Mouse (Mus musculus) liver, postnatal 0 days (tissue): ENCODE results near the gene Cplane1. TPM values are rescaled to one million over a fixed set of nuclear protein-coding genes. Genes with fewer than 3 reads are reported as not detected.

Experiments
- ATAC-seq: fragments of 200-750 bp; cut with Nextera tagmentation; 2 replicates; pipeline ENCODE4 v1.8.0; 2017; ENCODE audit warnings: mild to moderate bottlenecking, moderate library complexity
- DNase-seq: peaks from one replicate; pipeline ENCODE4 v3.0.0-alpha.2; 2016
- H3K27ac ChIP-seq: fragments of 300-500 bp; sonication (generic); 2 replicates; pipeline ENCODE4 v1.5.1; 2014; ENCODE audit warnings: antibody characterized with exemption, moderate library complexity, mild to moderate bottlenecking, low read depth
- H3K27me3 ChIP-seq: fragments of 300-500 bp; sonication (generic); 2 replicates; pipeline ENCODE4 v1.6.1; 2014; ENCODE audit warnings: low read length, control low read depth, mixed read lengths; ENCODE audit not compliant: insufficient read depth
- H3K36me3 ChIP-seq: fragments of 300-500 bp; sonication (generic); replicated peaks from 2 replicates; pipeline ENCODE4 v1.6.1; 2014; ENCODE audit warnings: mild to moderate bottlenecking, control low read depth, low read length, moderate library complexity, mixed read lengths; ENCODE audit not compliant: insufficient read depth
- H3K4me1 ChIP-seq: fragments of 300-500 bp; sonication (generic); 2 replicates; pipeline ENCODE4 v1.6.1; 2014; ENCODE audit warnings: antibody characterized with exemption, mild to moderate bottlenecking, control low read depth; ENCODE audit not compliant: insufficient read depth
- H3K4me2 ChIP-seq: fragments of 300-500 bp; sonication (generic); 2 replicates; pipeline ENCODE4 v1.6.1; 2014; ENCODE audit warnings: low read depth, mild to moderate bottlenecking, low read length, moderate library complexity, mixed read lengths
- H3K4me3 ChIP-seq: fragments of 300-500 bp; sonication (generic); 2 replicates; pipeline ENCODE4 v1.5.1; 2014; ENCODE audit warnings: low read depth, low read length
- H3K9ac ChIP-seq: fragments of 300-500 bp; sonication (generic); replicated peaks from 2 replicates; pipeline ENCODE4 v1.6.1; 2014; ENCODE audit warnings: mild to moderate bottlenecking, moderate library complexity
- H3K9me3 ChIP-seq: fragments of 300-500 bp; sonication (generic); 2 replicates; pipeline ENCODE4 v1.6.1; 2016; ENCODE audit warnings: mild to moderate bottlenecking, control low read depth, low read length, mixed read lengths
- CTCF ChIP-seq: sonication (generic); IDR thresholded peaks from 2 replicates; pipeline ENCODE4 v1.5.1; 2016; ENCODE audit warnings: antibody characterized with exemption, low read depth
- EP300 ChIP-seq: IDR thresholded peaks from 2 replicates; pipeline ENCODE4 v1.6.1; 2016; ENCODE audit warnings: antibody characterized with exemption, low read depth, mild to moderate bottlenecking
- WGBS: fragments of 180-500 bp; shearing (Covaris S2); extraction: QIAGEN DNeasy Blood & Tissue Kit; methylation state at CpG from one replicate; pipeline ENCODE4 v1.1.7; 2014; ENCODE audit not compliant: insufficient replicate concordance; 5-methylcytosine and 5-hydroxymethylcytosine counted together
- polyA plus RNA-seq: library from polyadenylated mRNA; unstranded; fragments of >200 nt; fragmentation: Nextera tagmentation; extraction: Ambion mirVana; gene quantifications from 2 replicates; pipeline ENCODE4 v1.2.1, GENCODE M21; 2015

The Cplane1 gene
- polyA plus RNA-seq: 0.56 and 0.61 TPM in 2 replicates

- under 1% methylated on average over 38 of the region's 47 CpGs for WGBS
- Histone ChIP-seq H3K36me3 (no peaks in the 10 kb centered on the region), H3K4me2 (peak within 1 kb of the TSS; percentile 100), H3K4me3 (peak within 1 kb of the TSS; percentile 87), H3K9me3 (no peaks in the 10 kb centered on the region), H3K4me1 (peaks cover 6% of the 10 kb centered on the region; the same call in 1 of the 2 replicates), H3K27me3 (no peaks in the 10 kb centered on the region), H3K9ac (peak within 1 kb of the TSS; percentile 85), H3K27ac (no peak within 1 kb of the TSS)
- DNase-seq: peak; percentile 97
- TF ChIP-seq CTCF (no peak), EP300 (no peak)
- ATAC-seq: peak; percentile 100
Measured at GRCm38 (mm10) chr15:8168591-8169265, at the start of gene Cplane1. Gene Cplane1 (plus strand): TSS chr15:8169106.

DNA sequence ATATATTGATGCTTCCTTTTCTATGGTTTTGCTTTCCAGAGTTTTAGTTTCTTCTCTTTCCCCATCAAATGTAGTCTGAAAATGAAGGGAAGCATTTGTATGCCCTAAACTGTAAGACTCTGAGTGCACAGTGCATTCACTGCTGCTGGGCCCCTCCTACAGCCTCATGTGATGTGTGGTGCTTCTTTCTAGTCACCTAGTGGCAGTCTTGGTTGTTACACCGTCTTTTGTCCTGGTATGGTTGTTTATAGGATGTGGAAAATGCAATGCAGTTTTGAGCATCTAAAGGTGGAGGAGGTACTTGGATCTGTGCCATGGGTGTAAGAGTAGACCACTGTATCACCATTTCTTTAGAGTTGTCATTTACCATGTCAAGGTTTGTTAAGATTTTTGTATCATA is 39.6 kb upstream of the Cplane1 start:
- Histone ChIP-seq H3K27me3 (no peaks in the 10 kb centered on the region), H3K9ac (no peak overlapping the region), H3K36me3 (peaks cover 59% of the 10 kb centered on the region), H3K4me3 (no peak overlapping the region), H3K27ac (no peak overlapping the region), H3K4me2 (no peak overlapping the region), H3K4me1 (no peaks in the 10 kb centered on the region), H3K9me3 (no peaks in the 10 kb centered on the region)
- ATAC-seq: no peak
- TF ChIP-seq EP300: no peak
- TF ChIP-seq CTCF: no peak
- DNase-seq: no peak
- 77% methylated on average over 1 of the region's 1 CpGs for WGBS

GRCm38 (mm10) chr15:8131268-8131667 is 37.6 kb upstream of the Cplane1 start:
- 66% methylated on average over 3 of the region's 3 CpGs for WGBS
- Histone ChIP-seq H3K9ac (no peak overlapping the region), H3K36me3 (peaks cover 71% of the 10 kb centered on the region), H3K9me3 (no peaks in the 10 kb centered on the region), H3K4me3 (no peak overlapping the region), H3K4me1 (no peaks in the 10 kb centered on the region), H3K4me2 (no peak overlapping the region), H3K27ac (no peak overlapping the region), H3K27me3 (no peaks in the 10 kb centered on the region)
- no peak for TF ChIP-seq EP300
- TF ChIP-seq CTCF: no peak
- ATAC-seq (peak; percentile 78), DNase-seq (peak; percentile 15)

- H3K9ac ChIP-seq: no peak overlapping the region
- DNase-seq: no peak
- no peak overlapping the region for H3K4me3 ChIP-seq
- H3K4me2 ChIP-seq: no peak overlapping the region
- H3K4me1 ChIP-seq: no peaks in the 10 kb centered on the region
- ATAC-seq: no peak
- H3K27ac ChIP-seq: 0 out of 2 replicates have a peak overlapping the region, but pooled peaks have one; percentile 22
- H3K27me3 ChIP-seq: no peaks in the 10 kb centered on the region
- TF ChIP-seq EP300 (no peak), CTCF (peak; percentile 21; the same call in 1 of the 2 replicates)
- H3K36me3 ChIP-seq: peaks cover 71% of the 10 kb centered on the region
- H3K9me3 ChIP-seq: no peaks in the 10 kb centered on the region
Measured at GRCm38 (mm10) chr15:8131761-8132160, 37.1 kb upstream of the Cplane1 start.

DNA sequence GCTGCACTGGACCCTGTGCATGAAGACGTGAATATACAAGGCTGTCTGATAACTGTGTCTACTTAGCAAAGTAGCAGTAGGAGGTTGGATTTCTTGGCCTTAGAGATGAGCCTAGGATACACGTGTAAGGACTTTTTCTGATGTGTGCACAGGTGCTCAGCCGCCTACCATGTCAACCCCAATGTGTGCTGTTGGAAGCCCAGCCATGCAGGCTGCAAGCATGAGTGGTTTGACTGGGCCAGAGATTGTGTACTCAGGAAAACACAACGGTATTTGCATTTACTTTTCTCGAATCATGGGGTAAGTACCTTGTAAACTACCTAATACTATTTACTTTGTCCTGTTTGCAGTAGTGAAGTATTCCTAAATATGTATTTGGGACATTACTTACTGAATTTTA is 33.3 kb upstream of the Cplane1 start:
- Histone ChIP-seq H3K36me3 (peaks cover 79% of the 10 kb centered on the region), H3K27ac (no peak overlapping the region), H3K9me3 (no peaks in the 10 kb centered on the region), H3K27me3 (no peaks in the 10 kb centered on the region), H3K4me1 (no peaks in the 10 kb centered on the region), H3K4me3 (no peak overlapping the region), H3K4me2 (no peak overlapping the region), H3K9ac (no peak overlapping the region)
- TF ChIP-seq CTCF: no peak
- TF ChIP-seq EP300: no peak
- no peak for DNase-seq
- ATAC-seq: no peak
- 70% methylated on average over 5 of the region's 5 CpGs for WGBS

DNA sequence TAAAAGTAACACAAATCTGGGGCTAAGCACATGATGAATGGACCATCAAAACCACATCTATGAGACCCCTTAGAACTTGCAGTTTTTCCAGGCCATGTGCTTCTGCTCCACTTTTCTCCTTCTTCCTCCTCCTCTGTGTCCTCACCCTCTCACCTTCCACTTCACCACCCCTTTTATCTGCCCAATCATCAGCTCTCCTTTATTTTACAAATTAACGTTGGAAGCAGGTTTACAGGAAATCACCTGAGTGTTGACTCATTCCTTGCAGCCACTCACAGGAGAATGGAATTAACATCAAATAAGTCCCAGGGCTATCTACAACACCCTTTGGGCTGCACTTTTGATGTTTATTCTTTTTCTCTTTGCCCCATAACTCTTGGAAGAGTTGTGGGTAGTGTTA is 7.1 kb upstream of the Cplane1 start:
- H3K9ac ChIP-seq: no peak overlapping the region
- no peak overlapping the region for H3K27ac ChIP-seq
- H3K4me3 ChIP-seq: no peak overlapping the region
- no peaks in the 10 kb centered on the region for H3K4me1 ChIP-seq
- H3K27me3 ChIP-seq: no peaks in the 10 kb centered on the region
- WGBS: 68% methylated on average over 1 of the region's 1 CpGs
- H3K4me2 ChIP-seq: no peak overlapping the region
- ATAC-seq (no peak), DNase-seq (no peak)
- H3K36me3 ChIP-seq: peaks cover 34% of the 10 kb centered on the region
- TF ChIP-seq CTCF (no peak), EP300 (no peak)
- H3K9me3 ChIP-seq: no peaks in the 10 kb centered on the region
